Mouse (Mus musculus): ENCODE data around the gene Ankdd1a. TPM values are rescaled to one million over a fixed set of nuclear protein-coding genes. Genes with fewer than 3 reads are reported as not detected.

Gene Ankdd1a
- polyA plus RNA-seq, 1 experiment: not detected

- Histone ChIP-seq H3K27me3 (ENCODE audit: control insufficient read depth, insufficient read depth, low read length) (no peaks in the 10 kb centered on the region), H3K27ac (ENCODE audit: insufficient read depth, low read depth, low read length) (no peak overlapping the region), H3K4me1 (ENCODE audit: control insufficient read depth, insufficient read depth, insufficient read length, low read length) (peaks cover 18% of the 10 kb centered on the region), H3K4me3 (ENCODE audit: low read depth, low read length) (no peak overlapping the region), H3K36me3 (ENCODE audit: control insufficient read depth, insufficient read depth, low read length) (peaks cover 15% of the 10 kb centered on the region; the same call in 1 of the 2 replicates)
- 90% methylated on average over 6 of the region's 6 CpGs for WGBS
- no peak for TF ChIP-seq CTCF (IDR thresholded peaks at IDR 0.05; ENCODE audit: extremely low read depth, insufficient read length, insufficient replicate concordance, low read depth, low read length)
- no peak for TF ChIP-seq POLR2A (IDR thresholded peaks at IDR 0.05; ENCODE audit: low read depth, low read length)
Measured at GRCm38 (mm10) chr9:65558806-65559205, 38.8 kb upstream of the Ankdd1a start.

GRCm38 (mm10) chr9:65556979-65557378 lies 37.0 kb upstream of the Ankdd1a start:
- H3K36me3 ChIP-seq (ENCODE audit: control insufficient read depth, insufficient read depth, low read length): peaks cover 14% of the 10 kb centered on the region; the same call in 1 of the 2 replicates
- no peaks in the 10 kb centered on the region for H3K27me3 ChIP-seq (ENCODE audit: control insufficient read depth, insufficient read depth, low read length)
- H3K4me1 ChIP-seq (ENCODE audit: control insufficient read depth, insufficient read depth, insufficient read length, low read length): peaks cover 5% of the 10 kb centered on the region
- H3K4me3 ChIP-seq (ENCODE audit: low read depth, low read length): no peak overlapping the region
- WGBS: 91% methylated on average over 5 of the region's 5 CpGs
- no peak for TF ChIP-seq CTCF (IDR thresholded peaks at IDR 0.05; ENCODE audit: extremely low read depth, insufficient read length, insufficient replicate concordance, low read depth, low read length)
- no peak for TF ChIP-seq POLR2A (IDR thresholded peaks at IDR 0.05; ENCODE audit: low read depth, low read length)
- H3K27ac ChIP-seq (ENCODE audit: insufficient read depth, low read depth, low read length): no peak overlapping the region

- 86% methylated on average over 8 of the region's 8 CpGs for WGBS
- Histone ChIP-seq H3K4me3 (ENCODE audit: low read depth, low read length) (no peak overlapping the region), H3K27me3 (ENCODE audit: control insufficient read depth, insufficient read depth, low read length) (no peaks in the 10 kb centered on the region), H3K27ac (ENCODE audit: insufficient read depth, low read depth, low read length) (no peak overlapping the region), H3K36me3 (ENCODE audit: control insufficient read depth, insufficient read depth, low read length) (peaks cover 14% of the 10 kb centered on the region; the same call in 1 of the 2 replicates), H3K4me1 (ENCODE audit: control insufficient read depth, insufficient read depth, insufficient read length, low read length) (peaks cover 2% of the 10 kb centered on the region; the same call in 1 of the 2 replicates)
- TF ChIP-seq POLR2A (IDR thresholded peaks at IDR 0.05; ENCODE audit: low read depth, low read length): no peak
- no peak for TF ChIP-seq CTCF (IDR thresholded peaks at IDR 0.05; ENCODE audit: extremely low read depth, insufficient read length, insufficient replicate concordance, low read depth, low read length)
Measured at GRCm38 (mm10) chr9:65556349-65556748, 36.4 kb upstream of the Ankdd1a start.

GRCm38 (mm10) chr9:65555621-65556020 lies 35.6 kb upstream of the Ankdd1a start:
- peaks cover 3% of the 10 kb centered on the region; the same call in 1 of the 2 replicates for H3K4me1 ChIP-seq (ENCODE audit: control insufficient read depth, insufficient read depth, insufficient read length, low read length)
- no peak overlapping the region for H3K4me3 ChIP-seq (ENCODE audit: low read depth, low read length)
- 67% methylated on average over 4 of the region's 4 CpGs for WGBS
- TF ChIP-seq POLR2A (IDR thresholded peaks at IDR 0.05; ENCODE audit: low read depth, low read length) (no peak), CTCF (IDR thresholded peaks at IDR 0.05; ENCODE audit: extremely low read depth, insufficient read length, insufficient replicate concordance, low read depth, low read length) (no peak)
- peaks cover 14% of the 10 kb centered on the region; the same call in 1 of the 2 replicates for H3K36me3 ChIP-seq (ENCODE audit: control insufficient read depth, insufficient read depth, low read length)
- H3K27me3 ChIP-seq (ENCODE audit: control insufficient read depth, insufficient read depth, low read length): no peaks in the 10 kb centered on the region
- H3K27ac ChIP-seq (ENCODE audit: insufficient read depth, low read depth, low read length): no peak overlapping the region

- Histone ChIP-seq H3K4me1 (ENCODE audit: control insufficient read depth, insufficient read depth, insufficient read length, low read length) (peaks cover 6% of the 10 kb centered on the region; the same call in 1 of the 2 replicates), H3K27ac (ENCODE audit: insufficient read depth, low read depth, low read length) (peak overlapping the region; percentile 53; the same call in 1 of the 2 replicates), H3K4me3 (ENCODE audit: low read depth, low read length) (no peak overlapping the region), H3K36me3 (ENCODE audit: control insufficient read depth, insufficient read depth, low read length) (peaks cover 14% of the 10 kb centered on the region; the same call in 1 of the 2 replicates), H3K27me3 (ENCODE audit: control insufficient read depth, insufficient read depth, low read length) (no peaks in the 10 kb centered on the region)
- 33% methylated on average over 5 of the region's 5 CpGs for WGBS
- no peak for TF ChIP-seq POLR2A (IDR thresholded peaks at IDR 0.05; ENCODE audit: low read depth, low read length)
- TF ChIP-seq CTCF (IDR thresholded peaks at IDR 0.05; ENCODE audit: extremely low read depth, insufficient read length, insufficient replicate concordance, low read depth, low read length): no peak
Measured at GRCm38 (mm10) chr9:65555001-65555405, 35.0 kb upstream of the Ankdd1a start.

- no peak overlapping the region for H3K27ac ChIP-seq (ENCODE audit: insufficient read depth, low read depth, low read length)
- peaks cover 10% of the 10 kb centered on the region; the same call in 1 of the 2 replicates for H3K36me3 ChIP-seq (ENCODE audit: control insufficient read depth, insufficient read depth, low read length)
- H3K4me1 ChIP-seq (ENCODE audit: control insufficient read depth, insufficient read depth, insufficient read length, low read length): peaks cover 9% of the 10 kb centered on the region; the same call in 1 of the 2 replicates
- H3K4me3 ChIP-seq (ENCODE audit: low read depth, low read length): no peak overlapping the region
- 100% methylated on average over 2 of the region's 2 CpGs for WGBS
- no peaks in the 10 kb centered on the region for H3K27me3 ChIP-seq (ENCODE audit: control insufficient read depth, insufficient read depth, low read length)
- TF ChIP-seq POLR2A (IDR thresholded peaks at IDR 0.05; ENCODE audit: low read depth, low read length) (no peak), CTCF (IDR thresholded peaks at IDR 0.05; ENCODE audit: extremely low read depth, insufficient read length, insufficient replicate concordance, low read depth, low read length) (no peak)
Measured at GRCm38 (mm10) chr9:65552711-65553110, 32.7 kb upstream of the Ankdd1a start.

- WGBS: 64% methylated on average over 5 of the region's 5 CpGs
- no peak for TF ChIP-seq POLR2A (IDR thresholded peaks at IDR 0.05; ENCODE audit: low read depth, low read length)
- no peak for TF ChIP-seq CTCF (IDR thresholded peaks at IDR 0.05; ENCODE audit: extremely low read depth, insufficient read length, insufficient replicate concordance, low read depth, low read length)
- H3K36me3 ChIP-seq (ENCODE audit: control insufficient read depth, insufficient read depth, low read length): peaks cover 10% of the 10 kb centered on the region; the same call in 1 of the 2 replicates
- H3K4me1 ChIP-seq (ENCODE audit: control insufficient read depth, insufficient read depth, insufficient read length, low read length): peaks cover 9% of the 10 kb centered on the region; the same call in 1 of the 2 replicates
- H3K27me3 ChIP-seq (ENCODE audit: control insufficient read depth, insufficient read depth, low read length): no peaks in the 10 kb centered on the region
- peak overlapping the region; percentile 77 for H3K27ac ChIP-seq (ENCODE audit: insufficient read depth, low read depth, low read length)
- no peak overlapping the region for H3K4me3 ChIP-seq (ENCODE audit: low read depth, low read length)
Measured at GRCm38 (mm10) chr9:65552141-65552540, 32.1 kb upstream of the Ankdd1a start.
